Mouse (Mus musculus): ENCODE data around the gene Acsm1.

The Acsm1 gene

GRCm38 (mm10) chr7:119673465-119673864 is 66.6 kb downstream of the Acsm1 start:
- DNase-seq = peak; percentile 13

GRCm38 (mm10) chr7:119680107-119680506 is 73.3 kb downstream of the Acsm1 start:
- no peak for DNase-seq

DNA sequence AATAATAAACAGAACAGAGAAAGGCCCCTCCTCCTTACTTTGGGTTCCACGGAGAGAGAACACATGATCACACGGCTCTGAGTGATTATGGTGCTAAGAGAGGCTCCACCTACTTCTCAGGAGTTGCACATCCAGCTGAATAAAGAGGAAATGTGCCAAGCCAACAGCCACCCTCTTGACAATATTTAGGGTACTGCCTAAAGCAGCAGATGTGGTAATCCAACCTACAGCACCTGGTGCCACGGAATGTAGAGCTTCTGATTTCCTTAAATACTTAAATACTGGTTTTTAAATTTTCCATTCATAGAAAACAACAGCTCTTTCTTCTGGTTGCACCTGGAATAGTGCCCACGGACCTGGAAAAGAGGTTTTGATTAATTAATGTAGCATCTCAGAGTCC is 75.9 kb downstream of the Acsm1 start:
- no peak for DNase-seq

- DNase-seq = no peak
Observed at GRCm38 (mm10) chr7:119689726-119690125, 82.9 kb downstream of the Acsm1 start, which contains the start of gene Acsm4. TSS of gene Acsm4 (plus strand) at chr7:119690026.

DNA sequence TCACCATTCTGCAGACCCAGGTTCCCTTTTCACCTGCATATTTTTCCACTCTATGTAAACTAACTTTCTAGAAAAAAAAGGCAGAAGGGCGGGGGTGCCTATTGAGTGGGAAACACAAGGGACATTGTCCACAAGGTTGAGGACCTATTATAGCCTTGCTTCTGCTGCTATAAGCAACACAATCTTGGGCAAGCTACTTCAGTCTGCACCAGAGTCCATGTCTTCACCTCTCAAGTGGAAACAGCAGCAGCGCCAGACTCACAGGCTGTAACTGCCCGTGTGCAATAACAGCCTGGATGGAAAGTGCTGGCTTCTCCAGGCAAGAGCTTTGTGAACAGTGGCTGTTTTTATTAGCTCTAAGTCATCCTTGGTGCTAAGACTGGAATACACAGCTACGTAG is 85.5 kb downstream of the Acsm1 start:
- DNase-seq = no peak

DNA sequence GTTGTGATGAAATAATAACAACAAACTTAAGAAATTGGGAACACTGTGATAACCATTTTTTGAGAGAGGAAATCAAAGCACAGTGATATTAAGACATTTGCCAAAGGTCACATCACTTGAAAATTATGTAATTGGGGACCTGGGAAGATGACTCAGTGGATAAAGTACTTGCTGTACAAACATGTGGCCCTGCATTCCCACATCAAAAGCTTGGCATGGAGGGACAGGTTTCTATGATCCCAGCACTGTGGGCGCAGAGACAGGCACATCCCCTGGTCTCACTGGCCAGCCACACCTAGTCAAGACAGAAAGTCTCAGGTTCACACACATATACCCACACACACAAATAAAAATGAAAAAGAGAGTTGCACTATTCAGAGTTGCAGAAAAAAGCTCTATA is 88.1 kb downstream of the Acsm1 start:
- DNase-seq = no peak
